13 mouse cellular contexts compared by ENCODE assay signal in the genomic region with DNA sequence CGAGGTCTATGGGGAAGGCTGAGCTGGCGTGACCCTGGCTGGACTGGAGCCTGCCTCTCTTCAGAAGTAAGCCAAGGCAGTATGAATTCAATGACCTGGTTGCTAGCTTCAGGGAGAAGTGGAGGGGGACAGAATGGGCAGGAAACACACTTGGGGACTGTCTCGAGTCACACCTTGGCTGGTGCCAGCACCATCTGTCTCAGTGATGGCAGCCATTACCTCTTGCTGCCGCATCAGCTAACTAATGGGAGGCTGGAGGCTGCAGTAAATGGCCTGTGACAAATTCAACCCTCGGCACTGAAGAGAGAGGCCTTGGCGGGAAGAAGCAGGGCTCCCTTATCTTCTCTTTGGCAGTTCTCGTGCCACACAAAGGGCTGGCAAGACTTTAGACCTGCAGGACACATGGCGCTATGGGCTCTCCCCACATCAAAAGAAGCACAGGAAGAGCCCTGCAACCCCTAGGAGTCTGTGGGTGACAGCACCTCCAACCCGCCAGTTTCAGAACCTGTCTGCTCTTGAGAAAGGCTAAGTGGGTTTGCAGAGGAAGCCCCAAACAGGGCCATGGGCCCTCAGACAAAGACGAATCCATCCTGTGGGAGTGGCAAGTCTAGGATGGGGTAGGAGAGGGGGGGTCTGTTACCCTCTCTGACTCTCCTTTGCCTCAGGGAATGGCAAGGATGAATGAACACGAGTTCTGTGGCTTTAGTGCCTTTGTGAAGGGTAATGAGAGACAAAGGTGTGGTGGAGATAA. TPM values are rescaled to one million over a fixed set of nuclear protein-coding genes. Genes with fewer than 3 reads are reported as not detected.
A peak's percentile ranks its signal among the peaks of the same experiment; 100 is the strongest.
DNase-seq lines count a peak whose midpoint lies in the region; ATAC-seq lines count a peak whose summit lies in the region.
"Had no signal": no experiment of that assay in that cellular context is flagged by ENCODE, and none has a peak within 500 bp of the region (broad histone marks: within the 10 kb centered on the region; RNA-seq: fewer than 3 reads in every experiment).

No protein-coding gene starts in this region.

- no peak overlapping the region for H3K4me3 ChIP-seq in midbrain, embryonic 11.5 days (ENCODE audit: low read depth, low read length)
- no peak overlapping the region for H3K4me3 ChIP-seq in midbrain, embryonic 15.5 days
- H3K4me3 ChIP-seq: limb, embryonic 10.5 days had no signal

- H3K4me2 ChIP-seq in midbrain, embryonic 11.5 days, result no peak overlapping the region
- no peak overlapping the region for H3K4me2 ChIP-seq in midbrain, embryonic 15.5 days

- no peaks in the 10 kb centered on the region for H3K4me1 ChIP-seq in midbrain, embryonic 11.5 days (ENCODE audit: control insufficient read depth, insufficient read depth, low read length)
- H3K4me1 ChIP-seq in midbrain, embryonic 15.5 days, result no peaks in the 10 kb centered on the region

- no peak overlapping the region for H3K27ac ChIP-seq in midbrain, embryonic 11.5 days (ENCODE audit: low read depth, low read length)
- H3K27ac ChIP-seq in midbrain, embryonic 15.5 days, result no peak overlapping the region
- H3K27ac ChIP-seq: limb, embryonic 10.5 days; stomach, postnatal 0 days had no signal

- WGBS in midbrain, embryonic 11.5 days, result 68% methylated on average over 11 of the region's 11 CpGs
- 62% methylated on average over 11 of the region's 11 CpGs for WGBS in midbrain, embryonic 15.5 days

- H3K9me3 ChIP-seq in midbrain, embryonic 11.5 days (ENCODE audit: control insufficient read depth, low read length), result no peaks in the 10 kb centered on the region
- H3K9me3 ChIP-seq in midbrain, embryonic 15.5 days, result no peaks in the 10 kb centered on the region
- H3K9me3 ChIP-seq: limb, embryonic 10.5 days had no signal

- no peaks in the 10 kb centered on the region for H3K27me3 ChIP-seq in midbrain, embryonic 11.5 days (ENCODE audit: control insufficient read depth, insufficient read depth, low read length)
- no peaks in the 10 kb centered on the region for H3K27me3 ChIP-seq in midbrain, embryonic 15.5 days (replicated peaks)

- ATAC-seq in midbrain, embryonic 11.5 days (ENCODE audit: low FRiP score), result no peak
- no peak for ATAC-seq in midbrain, embryonic 15.5 days (replicated peaks)
- ATAC-seq in megakaryocyte progenitor cell, adult 5-6 weeks (replicated peaks; ENCODE audit: poor library complexity), result peak; percentile 20; the same call in 1 of the 2 replicates
- ATAC-seq: liver, postnatal 0 days had no signal

- intact Hi-C loops in left cerebral cortex, postnatal 10 days (cut with DNase I), result no loop called here

- no peak overlapping the region for H3K9ac ChIP-seq in midbrain, embryonic 11.5 days (ENCODE audit: low read length)
- H3K9ac ChIP-seq in midbrain, embryonic 15.5 days, result no peak overlapping the region
- H3K9ac ChIP-seq: liver, postnatal 0 days had no signal

- peak; percentile 46 for DNase-seq in adrenal gland, postnatal 14 days
- DNase-seq in adrenal gland, postnatal 25 days, result no peak
- peak; percentile 73 for DNase-seq in midbrain, embryonic 11.5 days (ENCODE audit: low spot score, missing footprints)
- DNase-seq in cerebellum, adult 8-10 months, result peak; percentile 85
- DNase-seq in retina, postnatal 1 day, result no peak
- no peak for DNase-seq in left cerebral cortex, postnatal 10 days (ENCODE audit: extremely low spot score in 1 of 2, low spot score in 2 of 2)
- DNase-seq: heart, adult 11 months; heart, postnatal 36 days; liver, postnatal 0 days had no signal

- peaks cover 7% of the 10 kb centered on the region for H3K36me3 ChIP-seq in midbrain, embryonic 11.5 days (ENCODE audit: control insufficient read depth, insufficient read depth, low read length)
- H3K36me3 ChIP-seq in midbrain, embryonic 15.5 days (replicated peaks), result peaks cover 16% of the 10 kb centered on the region

RNA-seq across cellular contexts. Expression of a gene that starts 14.1 kb away (rescaled TPM):
- total RNA-seq in adrenal gland, postnatal 14 days (2021), result 72.6 and 78.3 TPM in 2 replicates
- total RNA-seq in adrenal gland, postnatal 25 days (2021), result 69.1 and 75.7 TPM in 2 replicates
- 63.6 and 69.7 TPM in 2 replicates for polyA plus RNA-seq in midbrain, embryonic 11.5 days (2014; fragmentation: Nextera tagmentation; extraction: Ambion mirVana)
- 58.0 and 59.2 TPM in 2 replicates for polyA plus RNA-seq in midbrain, embryonic 15.5 days (2015; fragmentation: Nextera tagmentation; extraction: Ambion mirVana)
- total RNA-seq in megakaryocyte progenitor cell, adult 5-6 weeks (2015), result 11.5 and 12.0 TPM in 2 replicates
- total RNA-seq in megakaryocyte progenitor cell, adult 5-6 weeks (2017), result 15.0 and 15.8 TPM in 2 replicates
- total RNA-seq in left cerebral cortex, postnatal 10 days (2021), result 10 to 100 TPM; 30.0 to 33.5 TPM

Comparison
In these comparisons a context has a peak if more than half of its experiments do, and no peak if none do; other contexts are left out.
1. DNase-seq: peak in adrenal gland, postnatal 14 days (single experiment), midbrain, embryonic 11.5 days (single experiment) and cerebellum, adult 8-10 months (single experiment); none in adrenal gland, postnatal 25 days (single experiment), retina, postnatal 1 day (single experiment) and left cerebral cortex, postnatal 10 days (0 of 2).